Mouse (Mus musculus) heart, postnatal 10 days (tissue): ENCODE data around the gene Zfp36. TPM values are rescaled to one million over a fixed set of nuclear protein-coding genes. Genes with fewer than 3 reads are reported as not detected.

ENCODE experiments used
- DNase-seq, 2 experiments: peaks; one replicate each; pipeline ENCODE4 v3.0.0; 2021
- intact Hi-C: fragments of 180-260 bp; cut with DNase I; formaldehyde crosslinking; loops from one replicate; pipeline ENCODE4 v1.15.1; 2025
- total RNA-seq, 2 experiments: library from RNA; stranded (reverse); gene quantifications; 2 replicates each; pipeline ENCODE4 v1.2.3; 2021

Gene Zfp36
- total RNA-seq, 2 experiments from 2014 or later, result 12.7 to 15.8 TPM

- intact Hi-C loops, result loop anchor here (1.0 kb wide), 1 partner anchor 13 kb away; no protein-coding TSS in a partner anchor
These were observed 6.0 kb upstream of the Zfp36 start for GRCm38 (mm10) chr7:28386007-28386406.

GRCm38 (mm10) chr7:28385196-28385595 is 5.1 kb upstream of the Zfp36 start:
- intact Hi-C loops, result no loop called here
- DNase-seq, result no peak

More at GRCm38 (mm10) chr7:28386007-28386406, 6.0 kb upstream of the Zfp36 start:
- peak; percentile 35 to 44 for DNase-seq

- DNase-seq, result no peak
- intact Hi-C loops, result no loop called here
These were observed 4.1 kb upstream of the Zfp36 start for GRCm38 (mm10) chr7:28384162-28384561.

GRCm38 (mm10) chr7:28383606-28384005 is 3.6 kb upstream of the Zfp36 start:
- intact Hi-C loops, result no loop called here
- no peak for DNase-seq

GRCm38 (mm10) chr7:28382981-28383396 is 2.9 kb upstream of the Zfp36 start:
- peak; percentile 47 to 60 for DNase-seq
- intact Hi-C loops, result no loop called here

GRCm38 (mm10) chr7:28382347-28382951 is 2.4 kb upstream of the Zfp36 start:
- DNase-seq, result no peak
- intact Hi-C loops, result no loop called here

- intact Hi-C loops, result no loop called here
These were observed 1.9 kb upstream of the Zfp36 start for GRCm38 (mm10) chr7:28381938-28382337.

GRCm38 (mm10) chr7:28381017-28381790 is 1.2 kb upstream of the Zfp36 start:
- peak; percentile 87 to 89 for DNase-seq
- intact Hi-C loops, result no loop called here

More at GRCm38 (mm10) chr7:28381938-28382337, 1.9 kb upstream of the Zfp36 start:
- DNase-seq, result peak; percentile 93

GRCm38 (mm10) chr7:28378769-28379651 is 1.0 kb downstream of the Zfp36 start:
- DNase-seq, result peak; percentile 97
- intact Hi-C loops, result loop anchor here (10.0 kb wide), 1 partner anchor 576 kb away; no protein-coding TSS in a partner anchor

- peak; percentile 72 to 76 for DNase-seq
- intact Hi-C loops, result loop anchor here (10.0 kb wide), 1 partner anchor 577 kb away; no protein-coding TSS in a partner anchor
These were observed 1.9 kb downstream of the Zfp36 start for GRCm38 (mm10) chr7:28378066-28378690.

- intact Hi-C loops, result loop anchor here (10.0 kb wide), 1 partner anchor 577 kb away; no protein-coding TSS in a partner anchor
- peak; percentile 28 to 41 for DNase-seq
These were observed 2.6 kb downstream of the Zfp36 start for GRCm38 (mm10) chr7:28377190-28378065.

GRCm38 (mm10) chr7:28376011-28376771 is 3.9 kb downstream of the Zfp36 start:
- intact Hi-C loops, result loop anchor here (10.0 kb wide), 1 partner anchor 579 kb away; no protein-coding TSS in a partner anchor
- DNase-seq, result peak; percentile 80 to 87

GRCm38 (mm10) chr7:28375176-28375921 is 4.7 kb downstream of the Zfp36 start:
- peak; percentile 93 to 94 for DNase-seq
- intact Hi-C loops, result loop anchor here (10.0 kb wide), 1 partner anchor 579 kb away; no protein-coding TSS in a partner anchor

- intact Hi-C loops, result loop anchor here (10.0 kb wide), 1 partner anchor 580 kb away; no protein-coding TSS in a partner anchor
- peak in 1 of 2 experiments; percentile 24 for DNase-seq
These were observed 5.4 kb downstream of the Zfp36 start for GRCm38 (mm10) chr7:28374647-28375046.

GRCm38 (mm10) chr7:28373891-28374495 is 6.1 kb downstream of the Zfp36 start:
- no peak for DNase-seq
- intact Hi-C loops, result loop anchor here (1.0 to 10.0 kb wide), 2 partner anchors 12 to 581 kb away; no protein-coding TSS in a partner anchor

GRCm38 (mm10) chr7:28373131-28373581 is 6.9 kb downstream of the Zfp36 start:
- intact Hi-C loops, result loop anchor here (1.0 to 10.0 kb wide), 2 partner anchors 13 to 582 kb away; no protein-coding TSS in a partner anchor

More at GRCm38 (mm10) chr7:28373131-28373581, 6.9 kb downstream of the Zfp36 start:
- DNase-seq, result peak; percentile 89 to 91
